Mouse (Mus musculus): ENCODE measurements around the gene Golt1a. TPM values are rescaled to one million over a fixed set of nuclear protein-coding genes. Genes with fewer than 3 reads are reported as not detected.

The Golt1a gene
- polyA plus RNA-seq, 1 experiment from 2014 or later: 18.2 TPM

- Histone ChIP-seq H3K9ac (no peak overlapping the region), H3K27ac (no peak overlapping the region), H3K4me2 (replicated peaks) (no peak overlapping the region), H3K36me3 (no peaks in the 10 kb centered on the region), H3K4me1 (replicated peaks) (peaks cover 5% of the 10 kb centered on the region; the same call in 1 of the 2 replicates), H3K4me3 (replicated peaks) (no peak overlapping the region), H3K27me3 (replicated peaks) (no peaks in the 10 kb centered on the region), H3K9me3 (no peaks in the 10 kb centered on the region)
- 16% methylated on average over 6 of the region's 6 CpGs for WGBS
- ATAC-seq: no peak
These were observed 2.3 kb upstream of the Golt1a start for GRCm38 (mm10) chr1:133307318-133307717.

DNA sequence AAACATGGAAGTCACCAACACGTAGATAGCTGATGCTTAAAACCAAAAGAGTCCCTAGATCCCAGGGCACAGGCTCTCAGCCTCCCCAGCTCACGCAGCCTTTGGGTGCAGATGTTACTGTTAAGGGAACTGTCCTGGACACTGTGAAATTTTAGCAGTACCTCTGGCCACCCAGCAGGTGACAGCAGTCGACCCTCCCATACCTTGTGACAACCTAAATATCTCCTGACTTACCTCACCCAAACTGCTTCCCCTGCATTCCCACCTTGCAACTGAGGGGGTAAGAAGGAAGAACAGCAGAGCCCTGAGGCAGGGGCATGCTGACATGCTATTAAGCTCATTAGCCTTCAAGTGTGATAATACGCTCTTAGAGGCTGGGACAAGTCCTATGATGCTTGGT, 1.6 kb downstream of the Golt1a start:
- Histone ChIP-seq H3K27me3 (replicated peaks) (no peaks in the 10 kb centered on the region), H3K4me2 (replicated peaks) (no peak overlapping the region), H3K4me3 (replicated peaks) (no peak overlapping the region), H3K9me3 (no peaks in the 10 kb centered on the region), H3K27ac (no peak overlapping the region), H3K4me1 (replicated peaks) (no peaks in the 10 kb centered on the region; the same call in 1 of the 2 replicates), H3K36me3 (no peaks in the 10 kb centered on the region), H3K9ac (no peak overlapping the region)
- ATAC-seq: no peak
- 57% methylated on average over 4 of the region's 4 CpGs for WGBS

DNA sequence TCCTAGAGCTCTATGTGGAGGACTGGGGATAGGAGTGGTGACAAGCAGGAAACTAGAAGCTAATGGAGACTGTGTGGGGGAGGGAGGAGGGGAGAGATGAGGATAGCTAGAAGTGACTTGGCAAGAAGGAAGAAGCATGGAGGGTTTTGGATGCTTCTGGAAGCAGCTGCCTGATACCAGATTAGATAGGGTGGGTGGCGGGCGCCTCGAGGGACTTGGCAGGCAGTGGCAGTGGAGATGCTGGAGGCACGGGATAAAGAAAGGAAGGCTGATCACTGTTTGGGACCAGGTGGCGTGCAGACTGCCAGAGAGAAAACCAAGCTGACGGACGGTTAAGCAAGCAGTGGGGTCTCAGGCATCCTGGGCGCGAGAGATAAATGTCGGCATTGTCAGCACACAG, 2.3 kb downstream of the Golt1a start:
- ATAC-seq: no peak
- Histone ChIP-seq H3K27me3 (replicated peaks) (no peaks in the 10 kb centered on the region), H3K4me2 (replicated peaks) (0 out of 2 replicates have a peak overlapping the region, but pooled peaks have one; percentile 19), H3K4me1 (replicated peaks) (no peaks in the 10 kb centered on the region; the same call in 1 of the 2 replicates), H3K9me3 (no peaks in the 10 kb centered on the region), H3K4me3 (replicated peaks) (no peak overlapping the region), H3K36me3 (no peaks in the 10 kb centered on the region), H3K27ac (no peak overlapping the region), H3K9ac (no peak overlapping the region)
- 45% methylated on average over 10 of the region's 10 CpGs for WGBS

GRCm38 (mm10) chr1:133314364-133314763, 4.8 kb downstream of the Golt1a start:
- ATAC-seq: no peak
- Histone ChIP-seq H3K27ac (no peak overlapping the region), H3K36me3 (no peaks in the 10 kb centered on the region), H3K4me3 (replicated peaks) (no peak overlapping the region), H3K4me2 (replicated peaks) (no peak overlapping the region), H3K4me1 (replicated peaks) (no peaks in the 10 kb centered on the region; the same call in 1 of the 2 replicates), H3K9me3 (no peaks in the 10 kb centered on the region), H3K9ac (no peak overlapping the region), H3K27me3 (replicated peaks) (no peaks in the 10 kb centered on the region)
- WGBS: 31% methylated on average over 8 of the region's 8 CpGs

GRCm38 (mm10) chr1:133315775-133316174, 6.2 kb downstream of the Golt1a start:
- Histone ChIP-seq H3K27ac (no peak overlapping the region), H3K4me3 (replicated peaks) (no peak overlapping the region), H3K4me1 (replicated peaks) (no peaks in the 10 kb centered on the region), H3K36me3 (no peaks in the 10 kb centered on the region), H3K9me3 (no peaks in the 10 kb centered on the region), H3K9ac (no peak overlapping the region), H3K4me2 (replicated peaks) (no peak overlapping the region), H3K27me3 (replicated peaks) (no peaks in the 10 kb centered on the region)
- WGBS: 82% methylated on average over 6 of the region's 6 CpGs
- no peak for ATAC-seq

DNA sequence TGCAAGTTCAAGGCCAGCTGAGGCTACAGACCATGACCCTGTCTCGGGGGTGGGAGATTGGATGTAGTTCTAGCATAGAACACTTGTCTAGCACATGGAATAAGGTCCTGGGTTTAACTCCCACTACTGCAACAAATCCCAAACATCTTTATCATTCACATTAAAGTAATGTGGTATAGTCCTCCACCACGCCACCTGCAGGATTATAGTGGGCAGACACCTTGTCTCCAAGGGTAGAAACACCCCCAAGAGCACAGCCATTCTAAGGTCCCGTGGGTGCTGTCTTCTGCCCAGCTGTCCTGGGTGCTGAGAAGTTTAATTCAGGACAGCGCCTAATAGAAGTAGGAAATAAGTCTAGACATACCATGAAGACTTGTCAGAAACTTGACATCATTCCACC, 7.0 kb downstream of the Golt1a start:
- Histone ChIP-seq H3K36me3 (no peaks in the 10 kb centered on the region), H3K4me3 (replicated peaks) (no peak overlapping the region), H3K27me3 (replicated peaks) (no peaks in the 10 kb centered on the region), H3K9me3 (no peaks in the 10 kb centered on the region), H3K27ac (no peak overlapping the region), H3K4me2 (replicated peaks) (no peak overlapping the region), H3K4me1 (replicated peaks) (no peaks in the 10 kb centered on the region), H3K9ac (no peak overlapping the region)
- no peak for ATAC-seq
- WGBS: 83% methylated on average over 4 of the region's 4 CpGs

GRCm38 (mm10) chr1:133317149-133317548, 7.5 kb downstream of the Golt1a start:
- Histone ChIP-seq H3K9me3 (no peaks in the 10 kb centered on the region), H3K27me3 (replicated peaks) (no peaks in the 10 kb centered on the region), H3K4me3 (replicated peaks) (no peak overlapping the region), H3K4me2 (replicated peaks) (no peak overlapping the region), H3K4me1 (replicated peaks) (no peaks in the 10 kb centered on the region), H3K9ac (no peak overlapping the region), H3K36me3 (no peaks in the 10 kb centered on the region), H3K27ac (no peak overlapping the region)
- no peak for ATAC-seq
- 76% methylated on average over 1 of the region's 1 CpGs for WGBS

DNA sequence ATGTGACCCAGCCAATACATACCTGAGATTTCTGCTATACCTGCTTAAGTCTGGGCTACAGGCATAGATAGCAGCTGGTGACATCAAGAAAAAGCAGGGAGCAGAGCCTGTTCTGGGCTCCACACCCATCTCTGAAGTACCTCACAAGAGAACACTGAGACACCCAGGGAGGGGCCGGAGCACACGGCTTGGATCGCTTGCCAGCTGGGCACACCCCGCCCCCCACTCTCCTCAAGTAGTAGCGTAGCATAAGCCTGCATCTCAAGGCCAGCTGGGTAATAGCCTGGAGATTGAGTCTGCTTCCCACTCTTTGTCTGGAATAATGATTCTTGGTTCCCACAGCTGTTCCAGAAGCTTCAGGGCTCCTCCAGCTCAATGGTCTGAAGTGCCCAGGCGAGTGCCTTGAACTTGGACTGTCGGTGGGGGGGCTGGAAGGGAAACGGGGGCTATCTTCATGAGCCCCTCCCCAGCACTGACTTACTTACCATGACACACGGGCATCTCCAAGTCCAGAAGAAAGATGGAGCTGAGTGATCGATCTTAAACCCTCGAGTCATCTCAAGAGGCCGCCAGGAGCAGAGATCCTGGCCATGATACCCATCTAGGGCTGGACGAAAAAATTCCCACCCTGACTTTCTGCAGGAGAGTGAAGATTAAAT, 11.8 kb downstream of the Golt1a start, which contains the start of gene Kiss1:
TSS of gene Kiss1 (plus strand) at position 609 of the 659 bp plus-strand sequence.
- 75% methylated on average over 13 of the region's 13 CpGs for WGBS
- H3K4me3 ChIP-seq (replicated peaks): no peak within 1 kb of the TSS
- ATAC-seq: no peak

GRCm38 (mm10) chr1:133323333-133323732, 13.7 kb downstream of the Golt1a start:
- ATAC-seq: no peak
- H3K9me3 ChIP-seq: no peaks in the 10 kb centered on the region
- H3K4me1 ChIP-seq (replicated peaks): no peaks in the 10 kb centered on the region
- 32% methylated on average over 5 of the region's 5 CpGs for WGBS
- H3K9ac ChIP-seq: no peak overlapping the region
- no peaks in the 10 kb centered on the region for H3K36me3 ChIP-seq
- no peak overlapping the region for H3K4me3 ChIP-seq (replicated peaks)
- H3K27ac ChIP-seq: no peak overlapping the region
- H3K4me2 ChIP-seq (replicated peaks): no peak overlapping the region
- no peaks in the 10 kb centered on the region for H3K27me3 ChIP-seq (replicated peaks)

More for the DNA sequence above, 11.8 kb downstream of the Golt1a start, which contains the start of gene Kiss1:
- H3K4me1 ChIP-seq (replicated peaks): no peaks in the 10 kb centered on the region
- no peaks in the 10 kb centered on the region for H3K27me3 ChIP-seq (replicated peaks)
- no peak within 1 kb of the TSS for H3K27ac ChIP-seq
- no peaks in the 10 kb centered on the region for H3K36me3 ChIP-seq
- H3K9ac ChIP-seq: no peak within 1 kb of the TSS
- no peak within 1 kb of the TSS for H3K4me2 ChIP-seq (replicated peaks)
- H3K9me3 ChIP-seq: no peaks in the 10 kb centered on the region

GRCm38 (mm10) chr1:133325951-133326350, 16.4 kb downstream of the Golt1a start:
- Histone ChIP-seq H3K9ac (no peak overlapping the region), H3K9me3 (no peaks in the 10 kb centered on the region), H3K27me3 (replicated peaks) (peaks cover 5% of the 10 kb centered on the region), H3K4me3 (replicated peaks) (no peak overlapping the region), H3K27ac (no peak overlapping the region), H3K4me2 (replicated peaks) (no peak overlapping the region), H3K4me1 (replicated peaks) (peaks cover 8% of the 10 kb centered on the region), H3K36me3 (no peaks in the 10 kb centered on the region)
- ATAC-seq: no peak
- 87% methylated on average over 8 of the region's 8 CpGs for WGBS

DNA sequence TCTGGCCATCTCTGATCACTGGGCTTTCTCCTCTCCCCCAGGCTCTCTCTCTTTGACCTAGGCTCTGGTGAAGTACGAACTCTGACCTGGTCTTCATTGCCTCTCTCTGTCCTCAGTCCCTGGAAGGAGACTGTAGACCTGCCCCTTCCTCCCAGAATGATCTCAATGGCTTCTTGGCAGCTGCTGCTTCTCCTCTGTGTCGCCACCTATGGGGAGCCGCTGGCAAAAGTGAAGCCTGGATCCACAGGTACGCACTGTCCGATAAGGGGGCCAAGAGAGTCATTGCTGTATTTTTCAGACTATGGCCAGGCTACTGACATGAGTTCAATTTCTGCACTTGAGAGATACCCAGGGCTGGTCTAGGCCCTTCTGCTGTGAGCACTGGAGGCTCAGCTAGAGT, 17.5 kb downstream of the Golt1a start:
- H3K36me3 ChIP-seq: no peaks in the 10 kb centered on the region
- H3K4me1 ChIP-seq (replicated peaks): peaks cover 8% of the 10 kb centered on the region
- no peak overlapping the region for H3K27ac ChIP-seq
- H3K27me3 ChIP-seq (replicated peaks): peaks cover 5% of the 10 kb centered on the region
- H3K4me2 ChIP-seq (replicated peaks): no peak overlapping the region
- ATAC-seq: no peak
- 61% methylated on average over 5 of the region's 5 CpGs for WGBS
- H3K4me3 ChIP-seq (replicated peaks): no peak overlapping the region
- H3K9ac ChIP-seq: no peak overlapping the region
- no peaks in the 10 kb centered on the region for H3K9me3 ChIP-seq

- Histone ChIP-seq H3K4me1 (replicated peaks) (peaks cover 8% of the 10 kb centered on the region), H3K36me3 (no peaks in the 10 kb centered on the region), H3K9me3 (no peaks in the 10 kb centered on the region), H3K4me3 (replicated peaks) (no peak overlapping the region), H3K9ac (no peak overlapping the region), H3K27me3 (replicated peaks) (peaks cover 5% of the 10 kb centered on the region), H3K27ac (no peak overlapping the region), H3K4me2 (replicated peaks) (no peak overlapping the region)
- WGBS: 73% methylated on average over 6 of the region's 6 CpGs
- ATAC-seq: no peak
These were observed 18.7 kb downstream of the Golt1a start for GRCm38 (mm10) chr1:133328299-133328795.

All from intestine, embryonic 15.5 days (tissue).